Mouse (Mus musculus): ENCODE measurements around the gene Mtfr2. TPM values are rescaled to one million over a fixed set of nuclear protein-coding genes. Genes with fewer than 3 reads are reported as not detected.

The Mtfr2 gene
- total RNA-seq (2021), result 1 to 10 TPM; 6.4 to 7.6 TPM

DNA sequence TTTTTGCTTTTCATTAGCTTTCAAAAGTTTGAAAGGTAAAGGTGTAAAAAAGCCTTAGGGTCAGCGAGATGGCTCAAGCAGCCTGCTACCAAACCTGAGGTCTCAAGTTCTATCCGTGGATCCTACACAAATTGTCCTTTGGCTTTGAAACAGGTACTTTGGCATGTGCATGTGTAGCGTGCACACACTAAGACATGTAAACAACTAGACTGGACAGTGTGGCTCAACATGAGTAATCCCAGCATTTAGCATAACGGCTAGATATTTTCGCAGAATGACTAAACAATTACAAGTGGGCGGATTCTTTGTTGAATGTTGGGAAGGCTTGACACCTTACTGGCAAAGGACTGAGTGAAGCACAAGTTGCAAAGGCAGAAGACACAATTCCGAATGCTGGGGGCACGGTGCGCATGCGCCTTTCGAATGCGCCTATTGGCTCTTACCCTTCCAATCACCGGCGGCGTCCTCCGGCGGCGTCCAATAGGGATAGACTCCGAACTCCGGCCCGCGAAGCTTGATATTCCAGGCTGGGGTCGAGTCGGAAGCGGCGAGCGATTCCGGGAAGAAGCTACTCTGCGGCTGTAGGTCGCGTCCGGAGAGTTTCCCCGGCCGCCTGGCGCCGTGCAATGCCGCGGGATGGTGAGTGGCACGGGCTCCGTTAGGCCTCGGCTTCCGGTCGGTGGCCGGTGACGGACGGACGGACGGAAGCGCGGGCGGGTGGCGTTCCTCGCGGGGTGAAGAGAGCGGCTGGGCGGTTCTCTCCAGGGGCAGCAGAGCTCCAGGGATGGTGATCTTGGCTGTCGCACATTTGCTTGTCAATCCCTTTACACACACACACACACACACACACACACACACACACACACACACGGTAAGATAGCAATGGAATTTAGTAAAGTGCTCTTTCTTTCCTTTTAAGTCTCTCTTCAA lies at the start of gene Mtfr2:
Gene Mtfr2, plus strand, starts transcription at position 486 of the 930 bp plus-strand sequence.
- DNase-seq, result peak; percentile 96

DNA sequence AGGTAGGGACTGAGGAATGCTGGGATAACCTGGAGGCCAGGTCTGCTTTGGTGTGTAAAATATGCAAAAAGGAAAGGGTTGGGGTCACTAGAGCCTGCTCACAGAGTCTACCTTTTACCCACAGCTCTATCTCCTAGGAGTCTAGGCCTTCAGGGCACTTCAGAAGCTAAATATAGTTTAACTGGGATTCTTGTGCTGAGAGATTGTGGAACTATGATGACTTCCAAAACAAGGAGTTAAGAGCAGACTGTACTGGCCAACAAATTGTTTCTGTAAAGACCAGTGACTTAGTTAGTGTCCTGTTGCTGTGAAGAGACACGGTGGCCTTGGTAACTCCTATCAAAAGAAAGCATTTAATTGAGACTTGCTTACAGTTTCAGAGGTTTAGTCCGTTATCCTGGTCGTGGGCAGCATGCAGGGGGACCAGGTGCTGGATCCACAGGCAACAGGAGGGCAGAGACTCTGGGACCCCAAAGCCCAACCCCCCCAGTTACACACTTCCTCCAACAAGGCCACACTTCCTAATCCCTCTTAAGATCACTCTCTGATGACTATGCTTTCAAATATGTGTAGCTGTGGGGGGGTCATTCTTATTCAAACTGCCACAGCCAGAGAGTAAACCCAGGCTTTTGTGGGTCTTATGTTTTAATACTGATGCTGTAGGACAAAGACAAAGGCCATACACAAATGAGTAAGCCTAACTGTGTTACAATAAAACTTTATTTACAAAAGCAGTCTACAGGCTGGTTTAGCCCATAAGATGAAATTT lies 49.2 kb upstream of the Mtfr2 start:
- DNase-seq, result no peak

DNA sequence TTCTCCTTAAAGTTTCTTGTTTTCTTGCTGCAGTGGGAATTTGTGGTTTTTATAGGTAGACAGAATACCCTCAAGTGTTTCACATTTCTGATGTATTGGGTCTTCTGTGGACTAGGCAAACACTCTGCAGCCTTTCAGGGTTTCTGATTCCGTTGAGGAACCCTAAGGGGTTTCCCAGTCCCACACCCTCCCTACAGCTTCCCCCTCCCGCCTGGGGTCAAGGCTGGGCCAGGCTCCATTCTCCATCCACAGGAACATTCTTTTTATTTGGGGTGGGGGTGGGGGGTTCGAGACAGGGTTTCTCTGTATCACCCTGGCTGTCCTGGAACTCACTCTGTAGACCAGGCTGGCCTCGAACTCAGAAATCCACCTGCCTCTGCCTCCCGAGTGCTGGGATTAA lies 48.5 kb upstream of the Mtfr2 start:
- DNase-seq, result no peak

DNA sequence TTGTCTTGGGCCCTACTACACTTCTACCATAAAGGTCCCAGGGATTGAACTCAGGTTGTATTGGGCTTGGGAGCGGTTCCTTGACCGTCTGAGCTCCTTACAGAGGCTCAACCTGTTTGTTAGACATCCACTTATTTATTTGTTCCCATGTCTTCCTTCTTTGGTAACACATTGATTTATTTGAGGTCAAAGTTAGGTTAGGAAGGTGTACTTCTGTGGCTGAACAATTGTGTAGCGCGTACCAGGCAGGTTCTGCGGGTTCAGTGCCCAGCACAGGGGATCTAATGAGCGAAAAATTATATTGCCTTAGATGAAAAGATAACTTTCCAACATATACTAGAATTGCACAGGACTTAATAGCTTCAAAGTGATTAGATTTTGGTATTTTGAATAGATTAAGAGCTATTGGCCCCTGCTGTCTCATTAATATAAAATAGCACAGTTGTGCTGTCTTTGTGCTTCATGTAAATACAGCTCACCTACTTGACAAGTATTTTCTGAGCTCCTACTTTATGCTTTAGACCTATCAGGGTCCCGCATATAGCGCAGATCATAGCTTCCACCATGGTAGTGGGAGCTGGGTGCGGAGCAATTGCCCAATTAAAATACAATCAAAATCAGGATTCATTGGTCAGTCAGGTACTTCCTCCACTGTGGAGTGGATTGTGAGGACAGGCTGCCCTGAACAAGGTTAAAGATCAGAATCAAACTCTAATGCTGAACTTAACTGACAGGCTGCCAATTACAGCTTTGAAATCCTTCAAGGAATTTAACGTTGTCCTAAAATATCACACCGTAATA lies 36.4 kb upstream of the Mtfr2 start:
- peak; percentile 13 for DNase-seq

DNA sequence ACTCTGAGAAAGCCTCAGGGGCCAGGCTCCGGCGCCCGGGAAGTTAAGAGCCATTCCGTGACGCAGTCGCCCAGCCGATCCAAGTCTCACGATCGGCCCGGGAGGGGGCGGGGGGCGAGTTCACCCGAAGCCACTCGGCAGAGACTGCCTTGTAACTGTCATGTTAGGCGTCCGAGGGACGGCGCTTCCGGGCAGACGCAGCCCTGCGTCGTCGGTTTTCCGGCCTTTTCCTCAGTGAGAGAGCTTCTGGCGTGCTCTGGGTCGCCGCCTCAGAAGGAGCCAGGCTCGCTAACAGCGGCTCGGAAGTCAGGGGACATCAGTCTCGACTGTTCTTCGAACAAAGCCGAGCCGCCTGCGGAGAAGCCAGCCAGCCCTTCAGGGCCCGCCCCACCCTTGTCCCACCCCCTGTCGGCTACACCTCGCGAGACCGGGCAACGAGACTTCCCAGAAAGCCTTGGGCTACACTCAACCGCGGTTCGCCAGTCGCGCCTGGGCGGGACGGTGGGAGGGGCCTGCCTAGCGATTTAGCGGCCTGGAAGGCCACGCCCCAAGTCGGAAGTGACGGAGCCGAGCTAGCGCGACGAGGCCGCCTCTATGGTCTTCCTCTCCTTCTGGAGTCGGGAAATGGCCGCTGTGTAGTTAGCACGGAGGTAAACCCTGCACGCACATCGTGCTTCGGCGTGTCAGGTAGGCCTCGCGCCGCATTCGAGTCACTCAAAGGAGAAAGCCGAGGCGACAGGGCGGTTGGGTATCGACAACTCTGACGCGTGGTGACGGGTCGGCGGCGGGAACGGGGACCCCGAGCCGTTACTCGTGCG lies 35.4 kb upstream of the Mtfr2 start, which contains the start of gene Bclaf1:
Gene Bclaf1, plus strand, starts transcription at position 552 of the 818 bp plus-strand sequence.
- peak; percentile 100 for DNase-seq

DNA sequence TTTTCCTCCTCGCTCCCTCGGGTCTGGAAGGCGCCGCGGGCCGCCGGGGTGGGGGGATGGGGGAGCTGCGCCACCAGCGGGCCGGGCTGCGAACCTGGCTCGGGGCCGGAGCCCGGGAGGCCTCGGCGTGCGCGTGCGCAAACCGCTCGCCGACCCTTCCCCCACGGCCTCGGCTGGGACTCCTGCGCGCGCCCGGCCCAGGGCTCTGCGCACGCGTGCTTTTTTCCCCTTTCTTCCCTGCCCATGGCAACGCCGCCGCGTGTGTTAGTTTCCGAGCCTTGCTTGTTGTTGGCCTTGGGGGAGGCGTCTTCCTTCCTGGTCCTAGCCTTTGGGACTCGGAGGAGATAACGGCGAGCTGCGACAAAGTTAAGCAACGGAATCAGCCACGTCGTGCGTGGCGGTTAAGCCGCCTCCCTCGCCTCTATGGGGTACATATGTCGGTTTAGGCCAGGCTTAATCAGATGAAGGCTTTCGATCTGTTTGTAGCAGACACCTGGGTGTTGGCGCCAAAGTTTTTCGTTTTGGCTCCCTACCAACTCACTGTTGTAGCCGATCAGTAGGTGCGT lies 34.8 kb upstream of the Mtfr2 start:
- peak; percentile 95 for DNase-seq

DNA sequence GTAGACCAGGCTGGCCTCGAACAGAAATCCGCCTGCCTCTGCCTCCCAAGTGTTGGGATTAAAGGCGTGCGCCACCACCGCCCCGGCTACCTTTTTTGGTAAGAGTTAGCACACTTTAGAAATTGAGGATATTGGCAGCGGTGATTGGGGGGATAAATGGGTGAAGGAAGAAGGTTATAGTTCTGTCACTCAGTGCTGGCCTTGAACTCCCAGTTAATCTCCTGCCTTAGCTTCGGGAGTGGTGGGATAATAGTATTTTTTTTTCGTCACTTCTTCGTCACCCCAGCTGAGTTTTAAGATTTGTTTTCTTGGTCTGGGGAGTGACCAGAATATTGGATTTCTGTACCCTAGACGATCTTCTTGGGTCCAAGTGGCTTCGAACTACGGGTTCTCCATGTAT lies 34.1 kb upstream of the Mtfr2 start:
- peak; percentile 16 for DNase-seq

DNA sequence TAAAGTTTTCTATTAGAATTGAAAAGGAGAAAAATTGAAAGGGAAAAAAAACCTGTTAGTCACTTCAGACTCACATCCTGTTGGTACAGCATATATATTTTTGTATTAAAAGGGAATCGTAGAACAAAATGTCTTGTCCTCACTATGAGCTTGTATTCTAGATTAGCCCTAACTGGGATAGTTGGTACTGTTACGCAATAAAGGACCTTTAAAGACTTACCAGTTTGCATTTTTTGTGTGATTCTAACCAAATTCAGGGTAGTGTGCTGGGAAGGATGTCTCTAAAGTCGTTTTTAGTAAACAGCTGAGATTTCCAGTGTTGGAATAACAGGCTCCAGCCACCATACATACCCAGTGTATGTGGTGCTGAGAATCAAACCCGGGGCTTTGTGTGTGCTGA lies 33.6 kb upstream of the Mtfr2 start:
- no peak for DNase-seq

DNA sequence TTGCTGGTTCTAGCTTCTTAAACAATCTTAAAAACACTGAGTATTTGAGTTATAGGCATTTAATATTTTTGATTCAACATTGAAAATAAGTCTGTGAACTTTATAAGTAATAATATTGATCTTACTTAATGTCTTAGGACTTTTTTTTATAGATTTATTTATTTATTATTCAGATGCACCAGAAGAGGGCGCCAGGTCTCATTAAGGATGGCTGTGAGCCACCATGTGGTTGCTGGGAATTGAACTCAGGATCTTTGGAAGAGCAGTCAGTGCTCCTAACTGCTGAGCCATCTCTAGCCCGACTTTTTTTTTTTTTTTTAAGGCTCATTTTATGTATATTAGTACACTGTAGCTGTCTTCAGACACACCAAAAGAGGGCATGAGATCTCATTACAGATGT lies 32.8 kb upstream of the Mtfr2 start:
- peak; percentile 29 for DNase-seq

DNA sequence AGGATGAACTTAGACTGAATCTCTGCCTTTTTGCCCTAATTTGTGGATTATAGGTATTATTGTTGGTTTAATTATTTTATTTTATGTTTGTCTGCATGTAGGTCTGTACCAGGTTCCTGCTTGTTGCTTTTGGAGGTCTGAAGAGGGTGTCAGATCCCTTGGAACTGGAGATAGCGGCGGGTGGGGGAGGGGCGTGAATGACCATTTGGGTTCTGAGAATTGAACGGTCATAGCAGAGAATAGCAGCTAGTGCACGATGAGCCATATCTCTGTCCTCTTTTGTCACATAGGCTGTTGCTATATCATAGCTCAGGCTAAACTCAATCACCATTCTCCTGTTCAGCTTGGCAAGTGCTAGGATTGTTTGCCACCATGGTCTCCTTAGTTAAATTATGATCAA lies 30.1 kb upstream of the Mtfr2 start:
- DNase-seq, result peak; percentile 17

DNA sequence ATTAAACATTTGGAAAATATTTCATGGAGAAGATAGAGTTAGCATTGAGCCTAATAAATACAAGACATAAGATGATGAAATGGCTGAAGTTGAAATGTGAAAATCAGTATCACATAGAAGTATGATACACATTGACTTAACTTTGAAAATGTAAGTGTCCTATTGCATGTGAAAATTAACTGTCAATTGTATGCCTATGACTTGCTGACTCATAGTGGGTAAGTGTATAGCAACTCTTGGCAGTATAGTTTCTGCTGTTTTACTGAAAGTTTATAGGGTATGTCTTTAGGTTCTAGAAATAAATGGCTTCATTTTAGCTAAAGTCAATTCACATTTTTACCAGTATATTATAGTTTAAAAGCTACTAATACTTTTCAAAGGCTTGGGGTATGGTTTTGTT lies 21.3 kb upstream of the Mtfr2 start:
- no peak for DNase-seq

DNA sequence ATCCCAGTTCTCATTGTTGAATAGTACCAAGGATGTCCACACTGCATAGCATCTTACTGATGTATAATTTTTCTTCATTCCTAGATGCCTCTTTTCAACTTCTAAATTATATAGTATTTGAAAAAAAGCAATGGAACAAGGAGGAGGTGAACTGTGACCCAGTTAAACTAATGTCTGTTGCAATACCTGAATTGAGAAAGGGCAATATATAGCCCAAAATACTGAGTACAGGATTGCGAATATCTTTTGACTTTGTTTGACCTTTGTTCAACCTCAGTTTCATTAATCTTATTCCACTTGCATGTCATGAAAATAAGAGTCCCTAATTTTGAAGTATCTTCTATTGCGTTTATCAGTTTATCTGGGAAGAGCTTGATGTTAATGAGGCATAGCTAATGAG lies 16.3 kb upstream of the Mtfr2 start:
- DNase-seq, result no peak

DNA sequence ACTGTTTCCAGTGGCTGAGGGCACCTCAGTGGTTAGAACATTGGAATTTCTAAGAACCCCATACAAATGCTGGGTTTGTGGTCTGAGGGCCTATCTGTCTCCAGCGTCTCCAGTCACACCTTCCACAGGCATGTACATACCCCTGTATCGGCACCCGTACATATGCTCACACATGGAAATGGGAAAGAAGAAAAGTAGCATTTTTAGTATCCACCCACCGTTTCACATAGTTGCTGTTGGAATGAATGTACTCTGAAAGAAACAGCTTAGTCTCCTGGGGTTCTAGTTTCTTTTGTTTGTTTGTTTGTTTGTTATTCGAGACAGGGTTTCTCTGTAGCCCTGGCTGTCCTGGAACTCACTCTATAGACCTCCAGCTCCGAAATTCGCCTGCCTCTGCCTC lies 9.7 kb upstream of the Mtfr2 start:
- no peak for DNase-seq

DNA sequence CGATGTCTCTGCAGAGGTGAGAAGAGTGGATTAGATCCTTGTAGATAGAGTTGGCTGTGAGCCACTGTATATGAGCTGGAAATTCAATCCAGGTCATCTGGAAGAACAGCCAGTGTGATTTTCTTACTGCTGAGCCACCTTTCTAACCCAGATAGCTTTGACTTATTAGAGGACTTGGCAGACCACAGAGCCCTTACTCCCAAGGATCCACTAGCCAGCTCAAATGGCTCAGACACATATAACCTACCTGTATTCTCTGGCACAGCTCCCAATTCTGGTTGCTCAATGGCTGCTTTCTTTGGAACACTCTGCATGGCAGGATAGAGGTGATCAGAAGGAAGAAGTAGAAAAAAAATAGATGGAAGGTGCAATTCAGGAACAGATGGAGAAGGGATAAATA lies 1.8 kb upstream of the Mtfr2 start:
- no peak for DNase-seq

DNA sequence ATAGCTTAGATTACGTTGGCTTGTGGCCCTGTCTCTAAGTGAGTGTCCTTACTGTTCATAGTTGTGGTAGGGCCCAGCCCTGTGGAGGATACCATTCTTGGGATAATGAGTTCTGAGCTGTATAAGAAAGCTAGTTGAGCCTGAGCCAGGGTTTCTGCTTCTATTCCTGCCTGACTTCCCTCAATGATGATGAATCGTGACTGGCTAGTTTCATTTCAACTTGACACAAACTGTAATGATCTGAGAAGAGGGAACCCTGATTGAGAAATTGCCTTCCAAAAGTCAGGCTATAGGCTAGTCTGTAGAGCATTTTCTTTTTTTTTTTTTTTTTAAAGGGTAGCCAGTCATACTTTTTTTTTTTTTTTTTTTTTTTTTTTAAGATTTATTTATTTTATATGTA lies 1.3 kb downstream of the Mtfr2 start:
- DNase-seq, result no peak

DNA sequence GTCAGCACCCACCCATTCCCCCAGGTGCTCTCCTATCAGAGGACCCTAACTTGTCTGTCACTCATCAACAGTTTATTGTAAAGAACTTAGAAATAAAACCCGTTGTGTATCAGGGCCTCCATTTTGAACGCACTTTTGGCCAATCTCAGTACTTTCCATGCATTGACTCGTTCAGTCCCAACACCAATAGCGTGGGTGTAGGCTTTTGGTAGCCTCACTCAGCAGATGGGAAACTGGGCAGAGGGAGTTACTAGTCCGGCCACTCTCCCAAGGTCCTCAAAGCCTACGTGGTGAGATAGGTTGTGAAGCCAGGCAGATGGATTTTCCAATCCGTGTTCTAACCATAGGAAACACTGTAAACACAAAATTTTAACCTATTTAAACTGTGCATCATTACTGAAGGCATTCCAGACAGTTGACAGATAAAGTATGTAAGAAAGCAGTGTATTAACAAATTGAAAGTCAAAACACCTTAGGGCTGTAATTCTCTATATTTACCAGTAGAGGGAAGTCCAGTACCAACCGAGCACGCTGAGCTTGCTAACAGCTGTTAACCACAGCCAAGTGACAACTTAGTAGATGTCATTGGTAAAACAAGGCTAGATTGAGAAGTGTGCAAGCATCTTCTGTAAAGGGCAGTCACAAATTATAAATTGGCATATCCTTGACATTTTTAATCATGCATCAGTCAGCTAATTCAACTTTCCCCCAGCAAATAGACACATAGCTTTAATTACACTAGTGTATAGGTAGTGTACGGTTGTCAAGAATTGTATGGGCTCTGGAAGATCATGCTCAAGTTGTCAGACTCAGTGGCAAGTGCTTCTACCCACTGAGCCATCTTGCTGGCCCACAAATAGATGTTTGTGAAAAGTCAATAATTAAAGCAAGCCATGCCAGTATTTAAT lies 14.2 kb downstream of the Mtfr2 start:
- peak; percentile 31 for DNase-seq

DNA sequence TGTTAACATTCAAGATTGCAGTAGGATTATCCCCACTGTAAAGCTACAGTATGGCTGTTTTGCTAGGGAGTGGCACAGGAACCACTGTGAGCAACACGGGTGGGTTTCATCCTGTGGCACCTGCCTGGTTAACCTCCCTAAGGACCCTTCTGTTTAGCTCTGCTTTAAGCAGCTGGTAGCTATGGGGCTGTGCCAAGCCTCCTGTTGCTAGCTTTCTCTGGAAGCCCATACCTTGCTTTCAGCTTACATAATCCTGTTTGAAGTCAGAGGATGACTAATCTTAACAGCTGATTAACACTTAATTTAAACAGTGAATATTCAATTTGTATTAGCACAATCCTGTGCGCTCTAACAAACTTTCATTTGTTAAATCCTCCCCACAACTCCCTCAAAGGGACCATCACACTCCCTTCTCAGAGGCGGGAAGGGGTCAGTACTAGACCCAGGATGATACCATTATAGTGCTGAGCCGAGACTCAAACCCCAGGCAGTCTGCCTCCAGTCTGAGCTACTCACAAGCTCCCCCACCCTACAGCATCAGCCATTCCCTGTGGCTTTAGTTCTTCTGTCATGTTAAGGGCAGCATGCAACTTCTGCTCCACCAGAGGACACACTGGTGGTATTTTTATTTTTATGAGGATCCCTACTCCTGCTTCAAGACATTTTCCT lies 15.0 kb downstream of the Mtfr2 start:
- no peak for DNase-seq

DNA sequence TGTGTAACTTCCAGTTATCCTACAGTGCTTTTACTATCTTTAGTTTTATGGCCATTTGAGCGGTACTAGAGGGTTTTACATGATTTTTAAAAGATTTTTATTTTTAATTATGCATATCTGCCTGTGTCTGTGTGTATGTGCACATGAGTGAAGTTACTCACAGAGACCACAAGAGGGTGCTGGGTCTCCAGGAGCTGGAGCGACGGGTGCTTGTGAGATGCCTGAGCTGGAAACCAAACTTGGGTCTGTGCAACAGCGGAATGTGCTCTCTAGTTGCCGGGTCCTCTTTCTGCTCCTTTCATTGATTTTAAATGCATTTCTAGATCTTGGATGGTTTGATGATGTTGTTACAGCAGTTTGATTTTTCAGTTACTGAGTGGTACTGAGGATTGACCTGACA lies 24.5 kb downstream of the Mtfr2 start:
- DNase-seq, result no peak

DNA sequence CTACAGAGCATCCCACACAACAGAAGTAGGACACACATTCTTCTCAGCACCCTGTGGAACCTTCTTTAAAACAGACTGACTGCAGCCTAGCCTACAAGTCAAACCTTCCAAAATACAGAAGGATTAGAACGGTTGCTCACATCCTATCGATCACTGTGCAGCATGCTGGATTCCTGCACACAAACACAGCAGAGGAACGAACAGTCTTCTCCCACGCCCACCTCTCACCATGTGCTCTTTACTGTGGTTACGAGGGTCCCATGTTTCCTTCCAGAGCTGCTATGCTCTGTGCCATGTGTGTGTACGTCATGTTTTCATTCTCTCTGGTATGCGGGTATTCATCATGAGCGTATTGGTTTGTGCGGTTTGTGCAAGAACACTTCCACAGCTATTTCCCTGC lies 30.1 kb downstream of the Mtfr2 start:
- no peak for DNase-seq

Data from heart, postnatal 4 days (tissue).